Mouse (Mus musculus) heart, adult 11 months (tissue): Measurements from ENCODE around the gene Olfr1196.
"Not testable (repeated sequence)": the region's sequence is repeated elsewhere in the genome, so short reads cannot be mapped to it uniquely, and the experiment has no call there.

Experiments
- DNase-seq: peaks from one replicate; pipeline ENCODE4 v3.0.0; 2022

Olfr1196 gene

DNA sequence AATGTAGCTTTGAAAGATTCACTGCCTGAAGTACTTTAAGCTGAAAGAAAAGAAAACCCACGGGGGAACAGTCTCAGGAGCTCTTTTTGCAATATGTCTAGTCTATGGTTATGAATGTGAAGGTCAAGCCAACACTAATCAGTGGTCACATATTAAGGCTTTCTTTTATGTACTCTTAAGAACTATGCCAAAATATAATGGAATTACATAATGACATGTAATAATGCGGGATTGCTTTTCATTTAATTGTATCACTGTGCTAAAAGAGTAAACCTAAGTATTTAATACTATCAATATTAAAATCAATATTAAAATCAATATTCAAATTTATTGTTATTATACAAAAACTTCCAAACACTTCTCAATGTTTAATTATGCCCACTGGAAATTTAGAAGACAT, at the start of gene Olfr1196:
Gene Olfr1196 (minus strand): TSS at position 101 of the 400 bp plus-strand sequence.
- DNase-seq = no peak

DNA sequence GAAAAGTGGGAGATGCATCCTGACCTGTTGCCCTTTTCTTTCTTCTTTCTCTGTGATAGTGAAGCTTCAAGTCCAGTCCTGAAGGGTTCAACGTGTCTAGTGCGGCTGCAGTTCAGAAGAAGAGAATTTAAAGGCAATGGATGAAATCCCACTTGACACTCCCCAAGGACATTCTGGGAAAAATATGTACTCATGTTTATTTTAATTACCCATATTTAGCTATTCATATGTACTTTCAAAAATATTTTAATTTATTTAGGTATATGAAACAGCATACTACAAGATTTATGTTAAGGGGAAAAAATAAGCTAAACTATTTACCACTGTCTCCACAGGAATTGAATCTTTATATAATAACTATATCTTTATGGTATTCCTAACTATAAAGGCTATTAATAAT, 46.9 kb upstream of the Olfr1196 start, which contains the start of gene Olfr1198:
Gene Olfr1198 (minus strand): TSS at position 101 of the 400 bp plus-strand sequence.
- no peak for DNase-seq

DNA sequence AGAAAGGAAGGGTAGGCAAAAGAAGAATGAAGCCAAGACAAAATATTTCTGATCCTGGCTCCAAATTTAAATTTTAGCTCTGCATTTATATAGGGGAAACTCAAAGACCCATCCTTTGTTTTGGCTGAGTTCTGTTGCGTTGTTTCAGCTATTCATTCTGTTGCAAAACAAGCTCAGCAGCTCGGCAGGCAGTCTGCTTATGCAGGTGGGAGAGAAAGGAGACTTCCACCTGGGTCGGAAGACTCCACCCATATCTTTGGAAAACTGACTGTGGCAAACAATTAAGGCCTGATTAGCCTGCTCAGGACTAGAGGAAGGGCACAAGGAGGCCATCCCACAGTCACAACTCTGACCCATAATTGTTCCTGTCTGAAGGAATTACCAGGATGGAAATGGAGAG, 39.0 kb upstream of the Olfr1196 start:
- DNase-seq = peak; percentile 55

DNA sequence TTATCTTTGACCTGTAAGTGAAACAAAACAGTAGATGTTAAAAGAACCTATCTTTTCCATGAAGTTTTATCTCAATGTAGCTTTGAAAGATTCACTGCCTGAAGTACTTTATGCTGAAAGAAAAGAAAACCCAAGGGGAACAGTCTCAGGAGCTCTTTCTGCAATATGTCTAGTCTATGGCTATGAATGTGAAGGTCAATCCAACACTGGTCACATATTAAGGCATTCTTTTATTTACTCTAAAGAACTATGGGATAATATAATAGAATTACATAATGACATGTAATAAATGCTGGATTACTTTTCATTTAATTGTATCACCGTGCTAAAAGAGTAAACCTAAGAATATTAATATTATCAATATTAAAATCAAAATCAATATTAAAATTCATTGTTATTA, 27.9 kb upstream of the Olfr1196 start, which contains the start of gene Olfr1197:
Gene Olfr1197 (minus strand): TSS at position 101 of the 400 bp plus-strand sequence.
- DNase-seq = no peak

DNA sequence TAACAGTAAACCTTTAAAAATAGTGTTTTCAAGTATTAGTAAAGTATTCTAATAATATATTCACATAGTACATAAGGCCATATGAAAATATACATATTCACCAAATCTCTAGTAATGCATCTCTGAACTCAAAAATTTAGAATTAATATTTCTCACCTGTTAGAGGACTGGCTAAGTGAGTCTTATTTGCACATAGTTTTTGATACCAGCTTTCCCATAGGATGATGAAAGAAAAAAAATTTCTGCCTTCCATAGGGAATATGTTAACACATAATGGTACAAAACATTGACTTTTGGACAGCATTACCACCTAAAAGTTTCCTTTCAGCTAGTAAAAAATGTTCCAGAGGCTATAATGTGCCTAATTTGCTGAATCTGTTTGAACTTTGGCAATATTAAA, 15.3 kb downstream of the Olfr1196 start, which contains the start of gene Olfr1195:
Gene Olfr1195 (minus strand): TSS at position 101 of the 400 bp plus-strand sequence.
- no peak for DNase-seq

DNA sequence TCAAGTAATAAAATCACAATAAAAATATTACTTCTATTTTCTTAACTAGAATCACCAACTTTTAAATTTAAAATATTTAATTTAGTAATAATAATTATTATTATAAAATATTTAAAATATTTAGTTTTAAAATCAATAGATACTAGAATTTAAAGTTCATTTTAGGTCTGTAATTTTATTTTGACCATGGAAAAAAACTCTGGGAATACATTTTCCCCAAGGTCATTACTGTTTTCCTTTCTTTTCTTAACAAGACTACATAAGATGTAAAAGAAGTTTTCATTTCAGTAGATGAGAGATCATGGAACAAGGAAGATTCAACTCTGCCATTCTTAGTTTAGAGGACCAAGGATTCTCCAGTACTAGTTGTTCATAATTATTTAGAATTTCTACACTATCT, 29.1 kb downstream of the Olfr1196 start, which contains the start of gene Olfr1193:
Gene Olfr1193 (plus strand): TSS at position 301 of the 400 bp plus-strand sequence.
- DNase-seq = not testable (repeated sequence)

DNA sequence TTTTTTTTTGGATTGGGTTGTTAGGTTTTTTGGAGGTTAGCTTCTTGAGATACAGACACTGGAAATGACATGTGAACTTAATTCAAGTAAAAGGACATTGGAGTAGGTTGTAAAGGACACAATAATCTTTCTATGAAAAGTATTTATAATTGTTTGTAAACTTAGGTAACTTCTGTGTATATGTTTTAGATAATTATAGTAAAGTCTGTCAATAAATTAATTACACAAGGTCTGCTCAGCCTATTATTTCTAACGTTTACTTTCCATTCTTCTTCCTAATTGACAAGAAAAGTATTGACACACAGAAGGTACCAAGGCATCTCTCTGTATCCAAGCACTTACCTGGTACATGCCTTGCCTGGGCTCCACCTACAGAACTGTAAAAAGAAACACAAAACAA, 56.2 kb downstream of the Olfr1196 start, which contains the start of gene Olfr1192-ps1:
Gene Olfr1192-ps1 (plus strand): TSS at position 301 of the 400 bp plus-strand sequence.
- no peak for DNase-seq
